Mouse (Mus musculus) lung, adult 2 months (tissue): ENCODE measurements around the gene Mesd.

Experiments used
- CTCF ChIP-seq: fragments of 200-500 bp; IDR thresholded peaks from 2 replicates; pipeline ENCODE4 v1.5.1; 2011; ENCODE audit warnings: mild to moderate bottlenecking, low read length, control low read depth; ENCODE audit not compliant: insufficient read depth
- POLR2A ChIP-seq: fragments of 200-500 bp; IDR thresholded peaks from 2 replicates; pipeline ENCODE4 v1.6.1; 2011; ENCODE audit warnings: low read depth, mild to moderate bottlenecking, control low read depth, low read length, borderline replicate concordance; ENCODE audit errors: extremely low read depth

- no peak for TF ChIP-seq CTCF
- no peak for TF ChIP-seq POLR2A
Observed at GRCm38 (mm10) chr7:83857921-83858320, 26.3 kb upstream of the Mesd start.
